Mouse (Mus musculus) fat pad, adult 2 months (tissue): Measurements from ENCODE around the gene Srebf2.
"Not testable (repeated sequence)": the region's sequence is repeated elsewhere in the genome, so short reads cannot be mapped to it uniquely, and the experiment has no call there.

Experiments used
- DNase-seq: peaks from one replicate; pipeline ENCODE4 v3.0.0-alpha.2; 2011; ENCODE audit warnings: low read depth, low spot score; ENCODE audit errors: extremely low read depth

Gene Srebf2

DNA sequence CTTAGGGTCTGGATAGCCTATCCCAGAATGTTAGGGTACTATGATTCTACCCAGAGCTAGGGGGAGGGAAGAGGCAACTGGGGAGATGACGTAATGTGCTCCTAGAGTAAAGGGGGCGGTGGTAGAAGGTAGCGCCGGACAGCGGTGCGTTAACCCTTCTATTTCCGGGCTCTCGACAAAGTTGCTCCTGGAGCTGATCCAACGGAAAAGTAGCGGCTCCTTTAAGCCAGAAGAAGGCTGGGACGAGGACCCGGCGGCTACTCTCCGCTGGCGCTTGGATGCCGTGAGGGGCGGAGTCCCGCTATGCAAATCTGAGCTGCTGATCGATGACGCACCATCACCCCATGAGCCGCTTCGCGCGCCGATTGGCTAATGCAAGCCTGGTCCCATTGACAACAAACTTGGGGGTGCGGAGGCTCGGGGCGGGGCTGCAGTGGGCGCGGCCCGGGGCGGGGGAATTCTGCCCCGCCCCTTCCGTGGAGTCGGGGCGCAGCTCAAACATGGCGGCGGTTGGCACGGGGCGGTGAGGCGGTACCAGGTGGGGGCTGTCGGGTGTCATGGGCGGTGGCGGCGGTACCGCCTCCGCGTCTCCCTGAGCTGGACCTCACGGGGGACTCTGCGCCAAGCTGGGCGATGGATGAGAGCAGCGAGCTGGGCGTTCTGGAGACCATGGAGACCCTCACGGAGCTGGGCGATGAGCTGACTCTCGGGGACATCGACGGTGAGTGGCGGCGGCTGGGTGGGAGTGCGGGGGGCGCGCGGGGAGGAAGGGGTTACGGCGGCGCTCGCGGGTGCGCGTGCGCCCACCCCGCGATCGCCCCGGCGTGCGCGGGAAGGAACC lies at the start of gene Srebf2:
Gene Srebf2, plus strand, starts transcription at position 412 of the 841 bp plus-strand sequence.
- DNase-seq: peak; percentile 88

- no peak for DNase-seq
Measured at GRCm38 (mm10) chr15:82106953-82107555, 39.9 kb upstream of the Srebf2 start.

- no peak for DNase-seq
Measured at GRCm38 (mm10) chr15:82120544-82120943, 26.4 kb upstream of the Srebf2 start.

DNA sequence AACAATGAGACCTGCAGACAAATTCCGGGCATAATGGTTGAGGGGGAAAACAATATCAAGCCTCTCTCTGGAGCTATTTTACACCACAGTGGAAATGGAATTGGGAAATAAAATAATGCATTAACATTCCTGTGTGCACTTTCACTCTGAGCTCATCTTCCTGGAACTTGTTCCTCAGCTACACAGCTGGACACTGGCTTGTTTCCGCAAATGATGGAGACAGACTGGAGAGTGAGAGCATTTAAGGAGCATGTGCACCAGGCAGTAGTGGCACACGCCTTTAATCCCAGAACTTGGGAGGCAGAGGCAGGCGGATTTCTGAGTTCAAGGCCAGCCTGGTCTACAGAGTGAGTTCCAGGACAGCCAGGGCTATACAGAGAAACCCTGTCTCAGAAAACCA lies 20.3 kb upstream of the Srebf2 start:
- DNase-seq: not testable (repeated sequence)

GRCm38 (mm10) chr15:82127426-82128374 lies 19.3 kb upstream of the Srebf2 start, which contains the start of gene Ccdc134:
Ccdc134 (plus strand) TSS chr15:82127922.
- DNase-seq: no peak

DNA sequence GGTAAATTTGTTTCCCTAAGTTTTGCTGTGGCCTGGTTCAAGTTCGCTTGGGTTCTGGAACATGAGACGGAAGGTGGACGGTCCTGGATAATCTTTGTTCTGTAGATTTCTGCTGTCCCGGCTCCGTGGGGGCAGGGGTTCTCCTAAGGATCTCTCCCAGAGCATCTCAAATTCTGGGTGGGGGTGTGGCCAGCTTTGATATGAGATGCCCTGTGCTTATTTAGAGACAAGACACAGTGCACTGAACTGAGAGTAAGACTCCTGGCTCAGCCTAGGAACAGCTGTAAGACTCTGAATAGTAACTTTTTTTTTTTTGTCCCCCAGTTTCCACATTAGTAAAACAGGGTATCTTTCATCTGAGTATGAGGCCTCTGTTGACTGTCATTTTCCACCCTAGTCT lies 18.6 kb upstream of the Srebf2 start:
- no peak for DNase-seq

GRCm38 (mm10) chr15:82130599-82130998 lies 16.4 kb upstream of the Srebf2 start:
- no peak for DNase-seq

DNA sequence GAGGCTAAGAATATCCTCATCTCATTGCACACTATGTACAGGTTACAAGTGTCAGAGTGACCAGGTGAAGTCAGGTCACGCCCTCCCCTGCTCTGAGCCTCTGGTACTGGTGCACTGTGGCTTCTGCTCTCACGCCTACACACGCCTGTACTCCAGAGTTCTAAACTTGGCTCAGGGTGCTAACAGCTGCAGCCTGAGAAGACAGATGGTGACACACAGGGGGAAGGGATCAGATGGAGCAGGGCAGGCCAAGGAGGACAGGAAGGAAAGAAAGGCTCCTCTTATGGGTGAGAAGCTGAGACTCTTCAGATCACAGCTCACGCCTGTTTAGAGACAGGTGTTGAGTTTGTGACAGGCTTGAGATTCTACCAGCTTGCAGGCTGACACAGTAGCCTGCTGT lies 11.6 kb upstream of the Srebf2 start:
- DNase-seq: no peak

DNA sequence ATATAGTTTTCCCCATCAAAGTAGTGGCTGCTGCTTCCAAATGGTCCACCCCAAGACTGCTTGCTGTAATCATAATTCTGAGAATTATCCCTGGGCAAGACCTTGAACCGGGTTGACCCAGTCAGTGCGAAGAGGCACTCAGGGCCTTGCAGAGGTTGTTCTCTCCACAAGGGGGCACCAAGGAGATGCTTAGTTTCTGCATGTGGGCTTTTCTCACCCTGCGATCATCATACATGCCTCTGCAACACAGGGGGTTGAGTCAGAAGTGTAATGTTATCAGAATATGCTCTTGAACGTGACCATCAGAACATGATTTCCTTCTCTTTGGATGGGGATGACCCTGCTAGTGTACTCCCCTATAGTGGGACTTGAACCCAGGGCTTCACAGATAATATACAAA lies 8.4 kb upstream of the Srebf2 start:
- DNase-seq: no peak

- DNase-seq: no peak
Measured at GRCm38 (mm10) chr15:82139196-82139595, 7.8 kb upstream of the Srebf2 start.

DNA sequence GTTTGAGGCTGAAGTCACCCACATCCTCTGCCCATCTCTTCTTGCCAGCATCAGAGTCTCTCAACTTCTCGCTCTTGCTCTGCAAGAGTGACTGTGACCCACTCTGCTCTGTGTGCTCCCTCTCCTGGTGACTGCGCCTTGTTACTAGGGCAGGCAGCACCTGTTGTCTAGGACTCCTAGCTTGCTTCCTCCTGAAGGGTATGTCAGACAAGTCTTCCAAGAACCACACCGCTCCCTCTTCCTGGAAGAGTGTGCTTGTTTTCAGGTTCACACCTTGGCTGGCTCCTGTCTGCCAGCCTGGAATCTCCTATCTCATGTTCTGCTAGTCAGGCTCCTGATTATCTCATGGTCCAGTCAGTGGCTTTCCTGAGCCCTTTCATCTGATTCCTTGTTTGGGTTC lies 6.6 kb upstream of the Srebf2 start:
- DNase-seq: no peak

GRCm38 (mm10) chr15:82144157-82144556 lies 2.8 kb upstream of the Srebf2 start:
- DNase-seq: no peak

DNA sequence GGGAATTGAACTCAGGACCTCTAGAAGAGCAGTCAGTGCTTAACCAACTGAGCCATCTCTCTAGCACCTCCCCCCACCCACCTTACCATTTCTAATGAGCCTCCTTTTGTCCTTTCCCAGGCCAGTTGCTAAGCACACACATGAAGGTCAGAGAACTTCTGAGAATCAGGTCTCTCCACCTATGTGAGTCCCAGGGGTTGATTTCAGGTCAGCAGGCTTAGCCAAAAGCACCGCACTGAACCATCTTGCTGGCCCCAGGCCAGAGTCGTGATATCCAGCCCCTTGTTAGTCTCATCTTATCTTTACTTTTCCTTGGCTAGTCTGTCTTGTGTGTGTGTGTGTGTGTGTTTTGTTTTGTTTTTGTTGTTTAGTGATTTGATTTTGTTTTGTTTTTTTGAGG lies 1.6 kb upstream of the Srebf2 start:
- DNase-seq: no peak

DNA sequence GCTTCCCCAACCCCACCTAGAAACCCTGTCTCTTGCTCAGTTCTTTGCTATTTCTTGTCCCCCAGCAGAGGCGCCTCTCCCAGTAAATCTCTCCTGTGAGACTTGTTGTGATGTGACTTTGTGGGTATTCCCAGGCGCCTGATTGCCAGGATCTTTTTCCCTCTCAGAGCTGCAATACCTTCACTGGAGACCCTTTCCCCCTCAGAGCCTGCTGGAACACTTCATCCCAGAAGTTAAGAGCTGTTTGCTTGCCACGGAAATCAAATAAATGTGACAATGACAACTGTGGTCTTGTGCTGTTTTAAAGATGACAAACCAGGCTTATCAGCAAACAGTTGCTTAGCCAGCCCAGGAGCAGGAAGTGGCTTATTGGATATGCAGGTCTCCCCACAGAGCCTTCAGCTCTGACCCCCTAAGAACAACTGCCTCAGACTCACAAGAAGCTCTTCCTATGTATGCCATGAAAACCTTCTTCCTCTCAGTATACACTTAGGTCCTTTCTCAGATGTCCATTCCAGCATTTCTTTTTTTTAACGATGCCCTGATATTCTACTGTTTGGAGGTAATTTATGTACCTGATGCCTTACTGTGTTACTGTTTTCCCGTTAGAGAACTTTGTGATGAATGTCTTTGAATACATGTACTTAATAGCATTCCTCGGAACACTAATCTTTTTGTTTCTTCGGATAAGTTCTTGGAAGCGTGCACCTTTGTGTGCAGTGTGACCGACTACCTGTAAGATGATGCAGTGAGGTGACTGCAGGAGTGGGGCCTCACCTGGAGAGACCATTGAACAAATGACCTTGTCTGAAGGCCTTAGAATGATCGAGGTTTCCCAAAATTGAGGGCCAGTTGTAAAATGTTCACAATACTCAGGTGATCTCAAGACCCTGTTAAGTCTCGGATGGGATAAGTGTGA lies 871 bp upstream of the Srebf2 start:
- DNase-seq: no peak

DNA sequence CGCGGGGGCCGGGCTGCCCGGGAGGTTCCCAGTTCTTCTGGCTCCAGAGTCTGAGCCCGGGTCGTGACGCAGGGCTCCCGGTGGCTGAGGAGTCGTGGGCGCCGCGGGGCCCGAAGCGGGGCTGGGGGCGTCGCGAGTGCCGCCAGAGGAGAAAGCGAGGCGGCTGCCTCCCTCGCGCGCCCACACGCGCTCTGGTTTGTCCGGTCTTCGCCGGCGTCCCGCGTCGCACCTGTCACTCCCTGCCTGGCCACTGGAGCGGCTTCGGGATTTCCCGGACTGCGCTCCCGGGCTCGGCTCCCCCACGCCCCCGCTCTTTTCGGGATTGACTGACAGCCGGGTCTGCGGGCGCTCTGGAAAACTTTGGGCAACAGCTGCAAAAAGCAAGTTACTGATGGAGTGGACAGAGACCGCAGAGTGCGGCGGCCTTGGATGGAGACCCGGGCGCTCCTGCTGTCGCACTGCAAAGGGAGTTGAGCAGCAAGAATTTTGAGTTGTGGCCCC lies 680 bp downstream of the Srebf2 start:
- no peak for DNase-seq

- DNase-seq: no peak
Measured at GRCm38 (mm10) chr15:82148510-82148911, 1.5 kb downstream of the Srebf2 start.

- DNase-seq: no peak
Measured at GRCm38 (mm10) chr15:82150042-82150441, 3.1 kb downstream of the Srebf2 start.

- no peak for DNase-seq
Measured at GRCm38 (mm10) chr15:82151176-82151575, 4.2 kb downstream of the Srebf2 start.

DNA sequence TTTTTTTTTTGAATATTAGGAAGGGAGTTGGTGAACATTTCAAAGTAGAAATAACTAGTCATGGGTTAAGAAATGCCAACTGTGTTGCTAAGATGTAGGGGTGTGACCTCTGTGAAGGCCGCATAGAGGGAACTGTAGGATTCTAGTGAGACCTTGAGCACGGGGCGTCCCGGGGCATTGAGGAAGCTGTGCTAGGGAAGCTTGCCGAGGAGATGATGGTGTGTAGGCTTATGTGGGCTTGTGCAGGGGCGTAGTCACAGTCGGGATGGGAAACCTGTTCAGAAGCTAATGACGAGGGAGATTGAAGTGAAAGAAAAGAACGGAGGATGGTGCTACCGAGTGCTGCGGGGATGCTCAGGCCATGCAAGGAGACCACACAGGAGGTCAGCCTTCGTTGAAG lies 5.0 kb downstream of the Srebf2 start:
- no peak for DNase-seq

DNA sequence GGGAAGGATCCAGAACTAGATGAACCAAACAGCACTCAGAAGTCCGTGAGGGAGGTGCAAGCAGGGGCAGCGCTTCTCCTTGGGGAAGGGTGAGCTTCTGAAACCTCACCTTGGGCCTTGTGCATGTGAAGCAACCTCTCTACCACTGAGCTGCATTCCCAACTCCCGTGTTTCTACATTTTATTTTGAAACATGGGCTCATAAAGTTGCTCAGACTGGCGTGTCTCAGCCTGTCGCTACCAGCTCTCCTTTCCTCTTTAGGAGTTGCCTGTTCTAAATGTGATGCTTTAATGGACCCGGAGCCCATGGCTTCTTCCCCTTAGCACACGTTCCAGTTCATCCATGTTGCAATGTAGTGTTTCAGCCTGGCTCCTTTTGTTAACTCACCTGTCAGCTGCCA lies 5.5 kb downstream of the Srebf2 start:
- peak; percentile 90 for DNase-seq
